Mouse (Mus musculus): ENCODE results near the gene Mta3. TPM values are rescaled to one million over a fixed set of nuclear protein-coding genes. Genes with fewer than 3 reads are reported as not detected.

Gene Mta3
- polyA plus RNA-seq, 1 experiment from 2014 or later, result 38.6 TPM

- peaks cover 10% of the 10 kb centered on the region; the same call in 1 of the 2 replicates for H3K36me3 ChIP-seq (ENCODE audit: control insufficient read depth, insufficient read depth, low read length)
- H3K4me1 ChIP-seq (ENCODE audit: control insufficient read depth, insufficient read depth, low read length), result no peaks in the 10 kb centered on the region
- WGBS, result 86% methylated on average over 8 of the region's 8 CpGs
- no peak for ATAC-seq (ENCODE audit: low FRiP score, low TSS enrichment)
- no peak overlapping the region for H3K4me3 ChIP-seq (ENCODE audit: low read length)
- H3K4me2 ChIP-seq (replicated peaks; ENCODE audit: low read depth, low read length), result no peak overlapping the region
- no peak overlapping the region for H3K27ac ChIP-seq (ENCODE audit: low read depth, low read length)
- no peak overlapping the region for H3K9ac ChIP-seq (ENCODE audit: low read depth, low read length)
- H3K27me3 ChIP-seq (ENCODE audit: control insufficient read depth, insufficient read depth, low read length), result no peaks in the 10 kb centered on the region
- H3K9me3 ChIP-seq (ENCODE audit: control insufficient read depth, low read length), result no peaks in the 10 kb centered on the region
These were observed 31.8 kb downstream of the Mta3 start for GRCm38 (mm10) chr17:83737775-83738174.

DNA sequence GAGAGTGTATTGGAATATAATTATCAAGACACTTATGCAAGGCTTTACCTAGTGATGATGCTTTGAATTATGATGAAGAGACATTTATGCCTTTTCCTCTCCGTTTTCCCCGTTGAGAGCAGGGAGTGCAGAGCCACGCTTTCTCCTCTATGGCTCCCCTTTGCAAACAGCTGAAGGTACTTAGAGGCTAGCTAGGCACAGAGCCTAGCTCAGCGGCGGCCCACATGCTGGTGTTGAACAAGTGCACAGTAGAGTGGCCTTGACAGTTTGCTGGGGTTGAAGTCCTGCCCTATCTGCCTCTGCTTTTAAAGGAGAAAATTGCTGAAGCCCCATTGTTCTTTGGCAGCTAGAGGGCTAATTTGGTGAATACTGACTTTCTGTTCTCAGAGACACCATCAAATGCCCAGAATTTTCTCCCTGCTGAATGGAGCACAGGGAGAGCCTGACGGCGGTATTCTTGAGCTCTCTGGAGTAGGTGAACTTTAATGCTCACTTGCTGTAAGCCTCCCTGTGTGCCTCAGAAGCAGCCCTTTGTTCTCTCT lies 34.2 kb downstream of the Mta3 start:
- WGBS, result 84% methylated on average over 7 of the region's 7 CpGs

GRCm38 (mm10) chr17:83741243-83741642 lies 35.3 kb downstream of the Mta3 start:
- no peaks in the 10 kb centered on the region for H3K27me3 ChIP-seq (ENCODE audit: control insufficient read depth, insufficient read depth, low read length)
- no peak overlapping the region for H3K9ac ChIP-seq (ENCODE audit: low read depth, low read length)
- ATAC-seq (ENCODE audit: low FRiP score, low TSS enrichment), result no peak
- H3K27ac ChIP-seq (ENCODE audit: low read depth, low read length), result no peak overlapping the region
- H3K4me1 ChIP-seq (ENCODE audit: control insufficient read depth, insufficient read depth, low read length), result no peaks in the 10 kb centered on the region
- peaks cover 6% of the 10 kb centered on the region; the same call in 1 of the 2 replicates for H3K9me3 ChIP-seq (ENCODE audit: control insufficient read depth, low read length)
- H3K36me3 ChIP-seq (ENCODE audit: control insufficient read depth, insufficient read depth, low read length), result peaks cover 10% of the 10 kb centered on the region; the same call in 1 of the 2 replicates
- no peak overlapping the region for H3K4me3 ChIP-seq (ENCODE audit: low read length)
- 91% methylated on average over 6 of the region's 6 CpGs for WGBS
- H3K4me2 ChIP-seq (replicated peaks; ENCODE audit: low read depth, low read length), result no peak overlapping the region

More for the DNA sequence above, 34.2 kb downstream of the Mta3 start:
- Histone ChIP-seq H3K9ac (ENCODE audit: low read depth, low read length) (no peak overlapping the region), H3K9me3 (ENCODE audit: control insufficient read depth, low read length) (peaks cover 6% of the 10 kb centered on the region; the same call in 1 of the 2 replicates), H3K27me3 (ENCODE audit: control insufficient read depth, insufficient read depth, low read length) (no peaks in the 10 kb centered on the region), H3K4me1 (ENCODE audit: control insufficient read depth, insufficient read depth, low read length) (no peaks in the 10 kb centered on the region), H3K4me2 (replicated peaks; ENCODE audit: low read depth, low read length) (no peak overlapping the region), H3K36me3 (ENCODE audit: control insufficient read depth, insufficient read depth, low read length) (peaks cover 10% of the 10 kb centered on the region; the same call in 1 of the 2 replicates), H3K27ac (ENCODE audit: low read depth, low read length) (no peak overlapping the region), H3K4me3 (ENCODE audit: low read length) (no peak overlapping the region)
- ATAC-seq (ENCODE audit: low FRiP score, low TSS enrichment), result no peak

GRCm38 (mm10) chr17:83744231-83744824 lies 38.4 kb downstream of the Mta3 start:
- ATAC-seq (ENCODE audit: low FRiP score, low TSS enrichment), result no peak
- H3K4me3 ChIP-seq (ENCODE audit: low read length), result no peak overlapping the region
- no peak overlapping the region for H3K9ac ChIP-seq (ENCODE audit: low read depth, low read length)
- no peak overlapping the region for H3K4me2 ChIP-seq (replicated peaks; ENCODE audit: low read depth, low read length)
- no peaks in the 10 kb centered on the region for H3K4me1 ChIP-seq (ENCODE audit: control insufficient read depth, insufficient read depth, low read length)
- WGBS, result 97% methylated on average over 11 of the region's 11 CpGs
- peaks cover 6% of the 10 kb centered on the region; the same call in 1 of the 2 replicates for H3K9me3 ChIP-seq (ENCODE audit: control insufficient read depth, low read length)
- peaks cover 3% of the 10 kb centered on the region; the same call in 1 of the 2 replicates for H3K36me3 ChIP-seq (ENCODE audit: control insufficient read depth, insufficient read depth, low read length)
- no peaks in the 10 kb centered on the region for H3K27me3 ChIP-seq (ENCODE audit: control insufficient read depth, insufficient read depth, low read length)
- H3K27ac ChIP-seq (ENCODE audit: low read depth, low read length), result no peak overlapping the region

DNA sequence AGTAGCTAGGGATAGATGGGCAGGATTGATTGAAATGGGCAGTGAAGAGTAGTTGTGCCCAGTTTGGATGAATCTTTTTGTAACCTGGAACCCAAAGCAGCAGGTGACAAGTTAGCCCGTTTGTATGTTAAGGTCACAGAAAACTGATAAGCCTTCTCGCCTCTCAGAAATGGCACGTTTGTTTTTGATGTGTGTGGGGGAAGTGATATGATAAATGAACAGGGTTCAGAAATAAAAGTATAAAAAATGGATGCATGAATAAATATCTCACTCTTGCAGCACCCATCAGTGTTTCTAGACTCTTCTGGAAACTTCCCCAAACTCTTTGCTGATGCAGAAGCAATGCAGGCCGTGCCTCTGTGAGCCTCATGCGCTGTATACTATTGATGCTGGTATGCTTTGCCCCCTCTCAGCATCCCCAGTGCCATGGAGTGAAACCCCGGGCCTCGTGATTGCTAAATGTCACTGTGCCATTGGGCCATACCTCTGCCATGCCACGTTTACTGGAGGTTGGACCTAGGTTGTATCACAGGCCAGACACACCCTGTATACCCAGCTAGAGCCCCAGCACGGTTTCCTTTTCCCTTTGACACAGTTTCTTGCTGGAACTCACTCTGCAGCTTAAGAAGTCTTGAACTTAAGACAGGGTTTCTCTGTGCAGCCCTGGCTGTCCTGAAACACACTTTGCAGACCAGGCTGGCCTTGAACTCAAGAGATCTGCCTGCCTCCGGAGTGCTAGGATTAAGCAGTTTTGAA lies 41.6 kb downstream of the Mta3 start:
- Histone ChIP-seq H3K36me3 (ENCODE audit: control insufficient read depth, insufficient read depth, low read length) (no peaks in the 10 kb centered on the region; the same call in 1 of the 2 replicates), H3K4me2 (replicated peaks; ENCODE audit: low read depth, low read length) (no peak overlapping the region), H3K27me3 (ENCODE audit: control insufficient read depth, insufficient read depth, low read length) (no peaks in the 10 kb centered on the region), H3K9me3 (ENCODE audit: control insufficient read depth, low read length) (peaks cover 6% of the 10 kb centered on the region; the same call in 1 of the 2 replicates), H3K9ac (ENCODE audit: low read depth, low read length) (no peak overlapping the region), H3K27ac (ENCODE audit: low read depth, low read length) (no peak overlapping the region), H3K4me3 (ENCODE audit: low read length) (no peak overlapping the region), H3K4me1 (ENCODE audit: control insufficient read depth, insufficient read depth, low read length) (no peaks in the 10 kb centered on the region)
- 87% methylated on average over 10 of the region's 10 CpGs for WGBS
- no peak for ATAC-seq (ENCODE audit: low FRiP score, low TSS enrichment)

- Histone ChIP-seq H3K9ac (ENCODE audit: low read depth, low read length) (no peak overlapping the region), H3K4me2 (replicated peaks; ENCODE audit: low read depth, low read length) (no peak overlapping the region), H3K4me3 (ENCODE audit: low read length) (no peak overlapping the region), H3K9me3 (ENCODE audit: control insufficient read depth, low read length) (no peaks in the 10 kb centered on the region), H3K27ac (ENCODE audit: low read depth, low read length) (no peak overlapping the region), H3K27me3 (ENCODE audit: control insufficient read depth, insufficient read depth, low read length) (no peaks in the 10 kb centered on the region), H3K4me1 (ENCODE audit: control insufficient read depth, insufficient read depth, low read length) (no peaks in the 10 kb centered on the region), H3K36me3 (ENCODE audit: control insufficient read depth, insufficient read depth, low read length) (peaks cover 11% of the 10 kb centered on the region; the same call in 1 of the 2 replicates)
- ATAC-seq (ENCODE audit: low FRiP score, low TSS enrichment), result no peak
- WGBS, result 87% methylated on average over 5 of the region's 5 CpGs
These were observed 44.4 kb downstream of the Mta3 start for GRCm38 (mm10) chr17:83750216-83750950.

- no peak overlapping the region for H3K9ac ChIP-seq (ENCODE audit: low read depth, low read length)
- no peak overlapping the region for H3K4me2 ChIP-seq (replicated peaks; ENCODE audit: low read depth, low read length)
- no peaks in the 10 kb centered on the region for H3K4me1 ChIP-seq (ENCODE audit: control insufficient read depth, insufficient read depth, low read length)
- no peak overlapping the region for H3K27ac ChIP-seq (ENCODE audit: low read depth, low read length)
- H3K4me3 ChIP-seq (ENCODE audit: low read length), result no peak overlapping the region
- WGBS, result 60% methylated on average over 11 of the region's 11 CpGs
- no peaks in the 10 kb centered on the region for H3K9me3 ChIP-seq (ENCODE audit: control insufficient read depth, low read length)
- no peak for ATAC-seq (ENCODE audit: low FRiP score, low TSS enrichment)
- no peaks in the 10 kb centered on the region for H3K27me3 ChIP-seq (ENCODE audit: control insufficient read depth, insufficient read depth, low read length)
- peaks cover 19% of the 10 kb centered on the region; the same call in 1 of the 2 replicates for H3K36me3 ChIP-seq (ENCODE audit: control insufficient read depth, insufficient read depth, low read length)
These were observed 47.3 kb downstream of the Mta3 start for GRCm38 (mm10) chr17:83753112-83753899.

- Histone ChIP-seq H3K9ac (ENCODE audit: low read depth, low read length) (no peak overlapping the region), H3K27me3 (ENCODE audit: control insufficient read depth, insufficient read depth, low read length) (no peaks in the 10 kb centered on the region), H3K4me3 (ENCODE audit: low read length) (no peak overlapping the region), H3K4me1 (ENCODE audit: control insufficient read depth, insufficient read depth, low read length) (no peaks in the 10 kb centered on the region), H3K27ac (ENCODE audit: low read depth, low read length) (no peak overlapping the region), H3K4me2 (replicated peaks; ENCODE audit: low read depth, low read length) (no peak overlapping the region), H3K36me3 (ENCODE audit: control insufficient read depth, insufficient read depth, low read length) (peaks cover 27% of the 10 kb centered on the region; the same call in 1 of the 2 replicates), H3K9me3 (ENCODE audit: control insufficient read depth, low read length) (0 out of 2 replicates have a peak, but pooled peaks cover 3% of the 10 kb centered on the region)
- no peak for ATAC-seq (ENCODE audit: low FRiP score, low TSS enrichment)
- WGBS, result 68% methylated on average over 10 of the region's 10 CpGs
These were observed 52.1 kb downstream of the Mta3 start for GRCm38 (mm10) chr17:83758096-83758495.
